Mouse (Mus musculus): ENCODE data around the gene Slc13a3. TPM values are rescaled to one million over a fixed set of nuclear protein-coding genes. Genes with fewer than 3 reads are reported as not detected.
A peak's percentile ranks its signal among the peaks of the same experiment; 100 is the strongest.
"Not testable (repeated sequence)": the region's sequence is repeated elsewhere in the genome, so short reads cannot be mapped to it uniquely, and the experiment has no call there.

Gene Slc13a3
- total RNA-seq (2021) = 10 to 100 TPM; 18.7 to 19.9 TPM

- DNase-seq (ENCODE audit: extremely low spot score in 1 of 2, low spot score in 2 of 2) = peak in 1 of 2 experiments; percentile 74
- intact Hi-C loops (cut with DNase I) = no loop called here
Measured at GRCm38 (mm10) chr2:165473003-165473402, at the start of gene Slc13a3. Gene Slc13a3, minus strand, starts transcription at chr2:165473230.

- intact Hi-C loops (cut with DNase I) = no loop called here
- DNase-seq (ENCODE audit: extremely low spot score in 1 of 2, low spot score in 2 of 2) = no peak
Measured at GRCm38 (mm10) chr2:165515178-165515728, 42.2 kb upstream of the Slc13a3 start.

- DNase-seq (ENCODE audit: extremely low spot score in 1 of 2, low spot score in 2 of 2) = peak in 1 of 2 experiments; percentile 61
- intact Hi-C loops (cut with DNase I) = no loop called here
Measured at GRCm38 (mm10) chr2:165512870-165513600, 40.0 kb upstream of the Slc13a3 start.

- intact Hi-C loops (cut with DNase I) = no loop called here
- DNase-seq (ENCODE audit: extremely low spot score in 1 of 2, low spot score in 2 of 2) = no peak
Measured at GRCm38 (mm10) chr2:165512426-165512825, 39.4 kb upstream of the Slc13a3 start.

- DNase-seq (ENCODE audit: extremely low spot score in 1 of 2, low spot score in 2 of 2); intact Hi-C loops (cut with DNase I): not testable (repeated sequence)
Measured at GRCm38 (mm10) chr2:165511530-165511929, 38.5 kb upstream of the Slc13a3 start.

- DNase-seq (ENCODE audit: extremely low spot score in 1 of 2, low spot score in 2 of 2); intact Hi-C loops (cut with DNase I): not testable (repeated sequence)
Measured at GRCm38 (mm10) chr2:165510914-165511458, 38.0 kb upstream of the Slc13a3 start.

- no peak for DNase-seq (ENCODE audit: extremely low spot score in 1 of 2, low spot score in 2 of 2)
- intact Hi-C loops (cut with DNase I) = no loop called here
Measured at GRCm38 (mm10) chr2:165510466-165510865, 37.4 kb upstream of the Slc13a3 start.

GRCm38 (mm10) chr2:165509686-165510085, 36.7 kb upstream of the Slc13a3 start:
- intact Hi-C loops (cut with DNase I) = no loop called here
- DNase-seq (ENCODE audit: extremely low spot score in 1 of 2, low spot score in 2 of 2) = no peak

GRCm38 (mm10) chr2:165503259-165504203, 30.5 kb upstream of the Slc13a3 start, which contains the start of gene Slc2a10:
Gene Slc2a10, plus strand, starts transcription at chr2:165503787.
- intact Hi-C loops (cut with DNase I) = no loop called here
- peak in 1 of 2 experiments; percentile 83 for DNase-seq (ENCODE audit: extremely low spot score in 1 of 2, low spot score in 2 of 2)

- DNase-seq (ENCODE audit: extremely low spot score in 1 of 2, low spot score in 2 of 2) = no peak
- intact Hi-C loops (cut with DNase I) = no loop called here
Measured at GRCm38 (mm10) chr2:165498816-165499215, 25.8 kb upstream of the Slc13a3 start.

GRCm38 (mm10) chr2:165497706-165498275, 24.8 kb upstream of the Slc13a3 start:
- intact Hi-C loops (cut with DNase I) = no loop called here
- no peak for DNase-seq (ENCODE audit: extremely low spot score in 1 of 2, low spot score in 2 of 2)

- intact Hi-C loops (cut with DNase I) = no loop called here
- DNase-seq (ENCODE audit: extremely low spot score in 1 of 2, low spot score in 2 of 2) = peak in 1 of 2 experiments; percentile 75
Measured at GRCm38 (mm10) chr2:165496251-165496650, 23.2 kb upstream of the Slc13a3 start.

GRCm38 (mm10) chr2:165494495-165494894, 21.5 kb upstream of the Slc13a3 start:
- DNase-seq (ENCODE audit: extremely low spot score in 1 of 2, low spot score in 2 of 2) = no peak
- intact Hi-C loops (cut with DNase I) = no loop called here

GRCm38 (mm10) chr2:165493587-165494210, 20.7 kb upstream of the Slc13a3 start:
- peak; percentile 47 to 67 for DNase-seq (ENCODE audit: extremely low spot score in 1 of 2, low spot score in 2 of 2)
- intact Hi-C loops (cut with DNase I) = no loop called here

GRCm38 (mm10) chr2:165492648-165493553, 19.9 kb upstream of the Slc13a3 start, which contains the start of gene Trp53rka:
Gene Trp53rka, minus strand, starts transcription at chr2:165493324.
- intact Hi-C loops (cut with DNase I) = no loop called here
- peak; percentile 73 to 90 for DNase-seq (ENCODE audit: extremely low spot score in 1 of 2, low spot score in 2 of 2)

- DNase-seq (ENCODE audit: extremely low spot score in 1 of 2, low spot score in 2 of 2) = peak; percentile 53 to 70
- intact Hi-C loops (cut with DNase I) = loop anchor here (5.0 to 10.0 kb wide), 2 partner anchors 95 to 412 kb away; no protein-coding TSS in a partner anchor
Measured at GRCm38 (mm10) chr2:165486881-165487535, 14.0 kb upstream of the Slc13a3 start.
